Mouse (Mus musculus) limb, embryonic 12.5 days (tissue): Measurements from ENCODE around the gene Net1. TPM values are rescaled to one million over a fixed set of nuclear protein-coding genes. Genes with fewer than 3 reads are reported as not detected.

Experiments used
- microRNA-seq: library from miRNA; unstranded; fragments of <30 nt; microRNA quantifications from one replicate; pipeline ENCODE4, GENCODE M21; 2017
- polyA plus RNA-seq: library from polyadenylated mRNA; unstranded; fragments of >200 nt; fragmentation: Nextera tagmentation; extraction: Ambion mirVana; gene quantifications from 2 replicates; pipeline ENCODE4 v1.2.1, GENCODE M21; 2016

Net1 gene
- polyA plus RNA-seq, 1 experiment from 2014 or later, result 130 TPM

Small RNA genes within 50 kb of the gene (microRNA-seq; reads per million reads assigned to microRNA genes)
- gene Gm22460, result not detected

Other genes with a start within 250 kb of the Net1 start
- 0.60 and 0.74 TPM in 2 replicates for gene Calml3, start 113.9 kb downstream of the Net1 start, polyA plus RNA-seq
- gene Calm4, start 80.5 kb downstream of the Net1 start, polyA plus RNA-seq, result not detected in 2 replicates
- not detected in 2 replicates for gene Calm5, start 64.0 kb downstream of the Net1 start, polyA plus RNA-seq
- gene Tubal3, start 54 bp upstream of the Net1 start, polyA plus RNA-seq, result not detected in 2 replicates
- not detected in 2 replicates for gene Ucn3, start 27.1 kb upstream of the Net1 start, polyA plus RNA-seq
- gene Akr1c14, start 130.8 kb upstream of the Net1 start, polyA plus RNA-seq, result 0.24 and 0.59 TPM in 2 replicates
- gene Akr1c18, start 232.4 kb upstream of the Net1 start, polyA plus RNA-seq, result not detected in 2 replicates